Mouse (Mus musculus): Measurements from ENCODE around the gene Serinc5.

DNA sequence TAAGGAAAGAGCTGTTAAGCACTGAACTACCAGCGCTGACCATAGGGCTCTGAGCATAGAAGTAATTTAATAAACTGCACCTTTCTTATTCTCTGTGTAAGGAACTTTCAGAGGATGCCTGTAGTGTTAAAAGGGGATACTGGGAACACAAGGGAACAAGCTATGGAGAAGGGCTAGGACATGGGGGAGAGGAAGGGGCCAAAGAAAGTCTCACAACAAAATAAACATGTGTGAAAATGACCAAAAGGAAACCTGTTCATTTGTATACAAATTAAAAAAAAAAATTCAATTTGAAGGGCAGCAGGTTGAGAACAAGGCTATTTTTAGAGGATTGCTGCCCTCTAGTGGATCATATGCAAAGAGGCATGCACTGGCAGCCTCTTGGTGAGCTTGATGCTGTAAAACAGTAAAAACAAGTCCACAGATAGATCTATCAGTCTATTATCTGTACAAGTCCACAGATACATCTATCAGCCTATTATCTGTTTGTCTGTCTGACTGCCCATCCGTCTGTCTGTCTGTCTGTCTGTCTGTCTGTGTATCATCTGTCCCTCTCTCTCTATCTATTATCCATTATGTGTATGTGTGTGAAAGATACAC lies 129.9 kb downstream of the Serinc5 start:
- TF ChIP-seq CTCF (IDR thresholded peaks at IDR 0.05; ENCODE audit: low read depth) (peak; percentile 87), EP300 (IDR thresholded peaks at IDR 0.05; ENCODE audit: low read depth) (no peak)

Data from liver, postnatal 0 days (tissue).